Mouse (Mus musculus): Measurements from ENCODE around the gene Cacnb1. TPM values are rescaled to one million over a fixed set of nuclear protein-coding genes. Genes with fewer than 3 reads are reported as not detected.
A peak's percentile ranks its signal among the peaks of the same experiment; 100 is the strongest.

The Cacnb1 gene
- polyA plus RNA-seq, 1 experiment from 2014 or later: 0.95 TPM

- Histone ChIP-seq H3K9ac (no peak overlapping the region), H3K4me1 (peaks cover 12% of the 10 kb centered on the region), H3K27ac (no peak overlapping the region), H3K4me3 (peak overlapping the region; percentile 32), H3K36me3 (peaks cover 5% of the 10 kb centered on the region), H3K9me3 (replicated peaks) (no peaks in the 10 kb centered on the region), H3K4me2 (peak overlapping the region; percentile 59), H3K27me3 (replicated peaks) (peaks cover 45% of the 10 kb centered on the region)
- ATAC-seq: no peak
- 2% methylated on average over 26 of the region's 27 CpGs for WGBS (ENCODE audit: insufficient replicate concordance)
Observed at GRCm38 (mm10) chr11:98035977-98036377, 13.1 kb upstream of the Cacnb1 start.

DNA sequence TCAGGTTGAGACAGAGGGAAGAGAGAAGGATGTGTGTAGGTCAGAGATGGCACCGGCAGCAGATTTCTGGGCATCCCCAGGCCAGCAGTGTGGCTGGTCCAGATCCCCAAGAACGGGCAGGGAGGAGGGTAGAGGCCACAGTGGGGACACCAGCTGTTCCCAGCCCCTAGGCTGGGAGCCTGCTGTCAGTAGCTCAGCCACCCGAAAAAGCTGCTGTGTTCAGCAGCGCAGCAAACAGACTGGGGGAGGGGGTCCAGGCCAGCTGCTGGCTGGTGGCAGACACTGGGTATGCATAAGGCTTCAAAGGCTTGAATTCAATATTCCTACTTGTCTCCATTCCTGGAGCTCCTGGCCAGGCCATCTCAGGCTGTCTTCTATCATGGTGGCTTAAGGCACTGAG is 12.0 kb upstream of the Cacnb1 start:
- no peak for ATAC-seq
- H3K9me3 ChIP-seq (replicated peaks): no peaks in the 10 kb centered on the region
- H3K36me3 ChIP-seq: peaks cover 16% of the 10 kb centered on the region
- peaks cover 45% of the 10 kb centered on the region for H3K27me3 ChIP-seq (replicated peaks)
- 57% methylated on average over 4 of the region's 4 CpGs for WGBS (ENCODE audit: insufficient replicate concordance)
- no peak overlapping the region for H3K4me3 ChIP-seq
- H3K4me1 ChIP-seq: peaks cover 12% of the 10 kb centered on the region
- H3K4me2 ChIP-seq: no peak overlapping the region
- H3K9ac ChIP-seq: no peak overlapping the region
- H3K27ac ChIP-seq: no peak overlapping the region

DNA sequence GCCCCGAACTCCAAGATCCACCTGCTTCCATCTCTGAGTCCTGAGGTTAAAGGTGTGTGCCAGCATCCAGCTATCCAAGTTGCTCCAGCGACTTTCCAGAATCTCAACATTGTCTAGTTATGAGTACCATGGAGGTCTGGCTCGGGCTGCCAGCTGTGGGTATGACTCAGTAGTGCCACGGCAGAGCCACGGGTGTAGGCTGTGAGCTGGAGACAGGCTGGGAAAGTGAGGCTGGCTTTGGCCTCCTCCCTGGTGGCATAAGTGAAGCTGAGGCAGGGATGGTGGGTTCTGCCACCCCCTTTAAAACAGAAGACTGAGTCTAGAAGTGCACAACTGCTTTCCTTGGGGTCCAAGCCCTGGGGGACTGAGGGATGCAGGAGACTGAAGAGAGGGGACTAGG is 11.2 kb upstream of the Cacnb1 start:
- Histone ChIP-seq H3K27me3 (replicated peaks) (peaks cover 40% of the 10 kb centered on the region), H3K36me3 (peaks cover 24% of the 10 kb centered on the region), H3K4me1 (peaks cover 12% of the 10 kb centered on the region), H3K9ac (no peak overlapping the region), H3K4me3 (no peak overlapping the region), H3K9me3 (replicated peaks) (no peaks in the 10 kb centered on the region), H3K27ac (no peak overlapping the region), H3K4me2 (no peak overlapping the region)
- no peak for ATAC-seq
- 69% methylated on average over 5 of the region's 5 CpGs for WGBS (ENCODE audit: insufficient replicate concordance)

- ATAC-seq: no peak
- 12% methylated on average over 5 of the region's 5 CpGs for WGBS (ENCODE audit: insufficient replicate concordance)
Observed at GRCm38 (mm10) chr11:98031443-98031770, 8.6 kb upstream of the Cacnb1 start.

GRCm38 (mm10) chr11:98030701-98031442 is 8.0 kb upstream of the Cacnb1 start:
- Histone ChIP-seq H3K36me3 (peaks cover 36% of the 10 kb centered on the region), H3K4me2 (no peak overlapping the region), H3K9ac (no peak overlapping the region), H3K4me3 (no peak overlapping the region), H3K4me1 (peaks cover 26% of the 10 kb centered on the region), H3K27me3 (replicated peaks) (peaks cover 13% of the 10 kb centered on the region), H3K9me3 (replicated peaks) (no peaks in the 10 kb centered on the region), H3K27ac (no peak overlapping the region; the same call in 1 of the 2 replicates)
- no peak for ATAC-seq
- 58% methylated on average over 5 of the region's 5 CpGs for WGBS (ENCODE audit: insufficient replicate concordance)

More at GRCm38 (mm10) chr11:98031443-98031770, 8.6 kb upstream of the Cacnb1 start:
- Histone ChIP-seq H3K4me1 (peaks cover 27% of the 10 kb centered on the region), H3K4me3 (no peak overlapping the region), H3K27me3 (replicated peaks) (peaks cover 19% of the 10 kb centered on the region), H3K4me2 (no peak overlapping the region), H3K9me3 (replicated peaks) (no peaks in the 10 kb centered on the region), H3K9ac (no peak overlapping the region), H3K27ac (no peak overlapping the region; the same call in 1 of the 2 replicates), H3K36me3 (peaks cover 36% of the 10 kb centered on the region)

- peaks cover 4% of the 10 kb centered on the region for H3K27me3 ChIP-seq (replicated peaks)
- peak overlapping the region; percentile 99 for H3K9ac ChIP-seq
- no peak for ATAC-seq
- H3K4me2 ChIP-seq: peak overlapping the region; percentile 82
- H3K4me3 ChIP-seq: peak overlapping the region; percentile 97
- H3K9me3 ChIP-seq (replicated peaks): no peaks in the 10 kb centered on the region
- peaks cover 33% of the 10 kb centered on the region for H3K4me1 ChIP-seq
- peak overlapping the region; percentile 91 for H3K27ac ChIP-seq
- 9% methylated on average over 7 of the region's 7 CpGs for WGBS (ENCODE audit: insufficient replicate concordance)
- peaks cover 36% of the 10 kb centered on the region for H3K36me3 ChIP-seq
Observed at GRCm38 (mm10) chr11:98027785-98028184, 5.0 kb upstream of the Cacnb1 start.

GRCm38 (mm10) chr11:98027297-98027688 is 4.5 kb upstream of the Cacnb1 start:
- Histone ChIP-seq H3K4me1 (peaks cover 38% of the 10 kb centered on the region), H3K27me3 (replicated peaks) (peaks cover 9% of the 10 kb centered on the region), H3K27ac (peak overlapping the region; percentile 91), H3K4me3 (peak overlapping the region; percentile 97), H3K4me2 (peak overlapping the region; percentile 82), H3K9ac (peak overlapping the region; percentile 99), H3K36me3 (peaks cover 36% of the 10 kb centered on the region), H3K9me3 (replicated peaks) (no peaks in the 10 kb centered on the region)
- under 1% methylated on average over 18 of the region's 18 CpGs for WGBS (ENCODE audit: insufficient replicate concordance)
- ATAC-seq: no peak

GRCm38 (mm10) chr11:98026570-98027296 is 3.9 kb upstream of the Cacnb1 start, which contains the start of gene Rpl19:
Gene Rpl19, plus strand, starts transcription at chr11:98026710.
- H3K4me2 ChIP-seq: peak within 1 kb of the TSS; percentile 82
- ATAC-seq: peak; percentile 81
- no peaks in the 10 kb centered on the region for H3K9me3 ChIP-seq (replicated peaks)
- peak within 1 kb of the TSS; percentile 99 for H3K9ac ChIP-seq
- H3K36me3 ChIP-seq: peaks cover 36% of the 10 kb centered on the region
- under 1% methylated on average over 69 of the region's 69 CpGs for WGBS (ENCODE audit: insufficient replicate concordance)
- peak within 1 kb of the TSS; percentile 97 for H3K4me3 ChIP-seq
- peak within 1 kb of the TSS; percentile 91 for H3K27ac ChIP-seq
- H3K4me1 ChIP-seq: peaks cover 43% of the 10 kb centered on the region
- peaks cover 14% of the 10 kb centered on the region for H3K27me3 ChIP-seq (replicated peaks)

- Histone ChIP-seq H3K9me3 (replicated peaks) (no peaks in the 10 kb centered on the region), H3K9ac (peak overlapping the region; percentile 99), H3K4me2 (peak overlapping the region; percentile 82), H3K4me3 (peak overlapping the region; percentile 97), H3K27ac (peak overlapping the region; percentile 91), H3K36me3 (peaks cover 33% of the 10 kb centered on the region), H3K4me1 (peaks cover 48% of the 10 kb centered on the region), H3K27me3 (replicated peaks) (peaks cover 20% of the 10 kb centered on the region)
- ATAC-seq: no peak
- 7% methylated on average over 15 of the region's 15 CpGs for WGBS (ENCODE audit: insufficient replicate concordance)
Observed at GRCm38 (mm10) chr11:98026248-98026569, 3.4 kb upstream of the Cacnb1 start.

DNA sequence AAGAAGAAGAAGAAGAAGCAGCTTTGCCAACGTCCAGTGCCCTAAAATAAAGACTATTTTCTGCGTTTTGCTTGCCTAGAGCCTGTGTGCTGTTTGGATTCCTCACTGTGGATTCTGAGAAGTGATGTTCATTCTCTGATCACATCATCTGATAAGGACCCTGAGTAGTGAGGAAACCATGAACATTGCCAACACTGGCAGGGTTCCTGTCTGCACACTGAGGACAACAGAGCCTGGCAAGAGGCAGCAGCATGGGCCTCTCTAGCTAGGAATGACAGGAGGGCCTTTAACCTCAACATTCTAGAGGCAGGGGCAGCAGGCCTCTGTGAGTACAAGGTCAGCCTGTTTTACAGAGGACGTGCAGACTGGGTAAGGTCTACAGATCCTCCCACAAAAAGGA is 1.7 kb upstream of the Cacnb1 start:
- H3K4me2 ChIP-seq: no peak overlapping the region
- no peak overlapping the region for H3K9ac ChIP-seq
- H3K9me3 ChIP-seq (replicated peaks): no peaks in the 10 kb centered on the region
- peaks cover 16% of the 10 kb centered on the region for H3K36me3 ChIP-seq
- ATAC-seq: no peak
- peaks cover 59% of the 10 kb centered on the region for H3K4me1 ChIP-seq
- 64% methylated on average over 3 of the region's 3 CpGs for WGBS (ENCODE audit: insufficient replicate concordance)
- H3K4me3 ChIP-seq: no peak overlapping the region
- H3K27ac ChIP-seq: no peak overlapping the region
- peaks cover 37% of the 10 kb centered on the region for H3K27me3 ChIP-seq (replicated peaks)

DNA sequence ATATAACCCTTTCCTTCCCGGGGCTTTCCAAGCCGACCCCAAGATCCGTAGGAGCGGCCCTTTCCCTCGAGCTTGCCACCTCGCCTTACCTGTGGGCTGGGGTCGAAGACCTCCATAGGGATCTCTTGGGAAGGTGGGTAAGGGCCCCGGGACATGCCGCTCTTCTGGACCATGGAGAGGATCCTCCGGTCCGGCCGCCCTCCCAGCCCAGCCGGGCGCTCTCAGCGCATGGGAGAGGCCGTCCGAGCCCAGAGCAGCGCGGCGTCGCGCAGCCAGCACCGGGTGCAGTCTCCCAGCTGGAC is 630 bp downstream of the Cacnb1 start:
- Histone ChIP-seq H3K9me3 (replicated peaks) (no peaks in the 10 kb centered on the region), H3K27ac (peak overlapping the region; percentile 55; the same call in 1 of the 2 replicates), H3K27me3 (replicated peaks) (peaks cover 57% of the 10 kb centered on the region), H3K4me2 (peak overlapping the region; percentile 95), H3K4me3 (peak overlapping the region; percentile 65), H3K9ac (peak overlapping the region; percentile 72), H3K4me1 (peaks cover 42% of the 10 kb centered on the region), H3K36me3 (no peaks in the 10 kb centered on the region)
- under 1% methylated on average over 15 of the region's 23 CpGs for whole genome bisulfite sequencing (ENCODE audit: insufficient replicate concordance)
- peak; percentile 2; the same call in 1 of the 2 replicates for ATAC-seq

GRCm38 (mm10) chr11:98021565-98022252 is 1.1 kb downstream of the Cacnb1 start:
- peaks cover 59% of the 10 kb centered on the region for H3K27me3 ChIP-seq (replicated peaks)
- 9% methylated on average over 34 of the region's 34 CpGs for WGBS (ENCODE audit: insufficient replicate concordance)
- H3K27ac ChIP-seq: no peak overlapping the region
- ATAC-seq: no peak
- H3K36me3 ChIP-seq: no peaks in the 10 kb centered on the region
- no peaks in the 10 kb centered on the region for H3K9me3 ChIP-seq (replicated peaks)
- peak overlapping the region; percentile 72 for H3K9ac ChIP-seq
- H3K4me3 ChIP-seq: peak overlapping the region; percentile 65
- peaks cover 42% of the 10 kb centered on the region for H3K4me1 ChIP-seq
- peak overlapping the region; percentile 95 for H3K4me2 ChIP-seq

Measured in liver, embryonic 12.5 days (tissue).